Mouse (Mus musculus) lung, adult 18-20 months (tissue): ENCODE measurements at regions not wholly inside any gene's neighbourhood (a gene's known extent, or its start where the extent isn't known, plus 50 kb on each side); places are given as distances from the start of the nearest gene placed in this dataset.

Experiments
- DNase-seq, 2 experiments: peaks; one replicate each; pipeline ENCODE4 v3.0.0; 2022; ENCODE audit warnings: mixed read lengths in 2 of 2

GRCm38 (mm10) chrX:139392777-139393176, 59.3 kb downstream of the Trap1a start:
- DNase-seq = no peak

DNA sequence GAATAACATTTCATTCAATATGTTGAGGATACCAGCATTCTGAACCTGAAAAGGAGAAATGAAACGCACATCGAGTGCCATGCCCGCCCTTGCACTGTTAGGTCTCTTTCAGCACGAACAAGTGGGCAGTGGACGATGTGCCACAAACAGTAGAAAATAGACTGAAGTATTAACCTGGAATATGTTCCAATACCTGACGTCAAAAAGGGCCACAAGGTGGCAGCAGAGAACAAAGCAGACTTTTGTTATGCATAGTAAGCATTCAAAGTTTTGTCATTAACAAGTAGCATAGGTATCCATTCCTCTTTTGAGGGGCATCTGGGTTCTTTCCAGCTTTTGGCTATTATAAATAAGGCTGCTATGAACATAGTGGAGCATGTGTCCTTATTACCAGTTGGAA, 63.5 kb upstream of the D330045A20Rik start:
- DNase-seq = peak; percentile 10 to 26

DNA sequence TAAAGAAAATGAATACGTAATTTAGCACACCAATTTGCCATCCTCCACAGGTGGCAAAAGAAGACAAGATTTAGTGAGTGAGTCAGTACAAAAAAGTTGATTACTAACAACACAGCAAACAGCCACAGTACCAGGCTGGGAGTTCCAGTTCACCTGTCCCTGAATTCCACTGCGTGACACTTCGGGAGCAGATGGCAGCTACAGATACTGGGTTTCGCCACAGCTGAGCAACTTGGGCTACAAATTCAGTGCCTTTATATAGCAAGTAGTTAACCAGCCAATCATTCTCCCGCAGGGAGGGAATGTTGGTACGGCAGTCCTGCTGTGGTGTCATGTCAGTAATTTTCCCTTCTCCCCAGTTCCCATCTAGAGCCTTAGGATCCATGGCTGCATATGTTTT, 60.3 kb upstream of the D330045A20Rik start:
- no peak for DNase-seq

DNA sequence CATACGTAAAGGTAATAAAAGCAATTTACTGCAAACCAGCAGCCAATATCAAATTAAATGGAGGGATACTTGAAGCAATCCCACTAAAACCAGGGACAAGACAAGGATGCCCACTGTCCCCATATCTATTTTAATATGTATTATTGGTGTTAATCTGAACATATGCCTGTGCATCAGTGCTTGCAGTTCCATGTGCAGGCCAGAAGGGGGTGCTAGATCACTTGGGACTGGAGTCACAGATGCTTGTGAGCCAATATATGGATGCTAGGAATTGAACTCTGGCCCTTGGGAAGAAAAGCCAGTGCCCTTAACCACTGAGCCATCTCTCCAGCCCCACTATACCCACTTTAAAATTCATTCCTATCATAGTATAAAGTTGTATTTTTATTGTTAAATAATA, 55.9 kb upstream of the D330045A20Rik start:
- DNase-seq = no peak
